Mouse (Mus musculus) ES-E14 (cell line): ENCODE measurements around the gene Plpp7. TPM values are rescaled to one million over a fixed set of nuclear protein-coding genes. Genes with fewer than 3 reads are reported as not detected.

Experiments
- DNase-seq: peaks from one replicate; pipeline ENCODE4 v3.0.0-alpha.2; 2013; ENCODE audit warnings: low read depth, low spot score
- H3K27ac ChIP-seq: 2 replicates; pipeline ENCODE4 v1.5.1; 2012; ENCODE audit warnings: low read depth, mild to moderate bottlenecking, low read length, moderate library complexity, mixed read lengths; ENCODE audit not compliant: poor library complexity, insufficient read depth, severe bottlenecking
- H3K36me3 ChIP-seq: 2 replicates; pipeline ENCODE4 v1.6.1; 2012; ENCODE audit warnings: mild to moderate bottlenecking, low read length, moderate library complexity, mixed read lengths; ENCODE audit not compliant: control insufficient read depth, poor library complexity, insufficient read depth, severe bottlenecking
- H3K4me1 ChIP-seq, 2 experiments: fragments of 150-350 bp in 1 of 2; sonication (generic) in 1 of 2; 2 replicates each; pipeline ENCODE4 v1.6.1; 2012; ENCODE audit warnings: low read length in 2 of 2, mild to moderate bottlenecking in 1 of 2, mixed read lengths in 1 of 2; ENCODE audit not compliant: control insufficient read depth in 2 of 2, insufficient read depth in 2 of 2, poor library complexity in 1 of 2
- H3K4me3 ChIP-seq, 2 experiments: fragments of 150-350 bp in 1 of 2; sonication (generic) in 1 of 2; 2 replicates each; pipeline ENCODE4 v1.5.1; 2012; ENCODE audit warnings: low read length in 2 of 2, low read depth in 1 of 2, mild to moderate bottlenecking in 1 of 2, mixed read lengths in 1 of 2; ENCODE audit not compliant: insufficient read depth in 1 of 2, poor library complexity in 1 of 2, severe bottlenecking in 1 of 2
- H3K9ac ChIP-seq: 2 replicates; pipeline ENCODE4 v1.6.1; 2012; ENCODE audit warnings: low read depth, mild to moderate bottlenecking, low read length, mixed read lengths; ENCODE audit not compliant: poor library complexity, insufficient read depth, severe bottlenecking
- H3K9me3 ChIP-seq: fragments of 150-350 bp; sonication (generic); 2 replicates; pipeline ENCODE4 v1.6.1; 2012; ENCODE audit warnings: low read depth, mild to moderate bottlenecking, low read length; ENCODE audit not compliant: control insufficient read depth, insufficient read depth
- CHD2 ChIP-seq: IDR thresholded peaks from 2 replicates; pipeline ENCODE4 v1.6.1; 2014; ENCODE audit warnings: mild to moderate bottlenecking, low read depth, low read length, inconsistent platforms
- HCFC1 ChIP-seq: IDR thresholded peaks from 2 replicates; pipeline ENCODE4 v1.6.1; 2012; ENCODE audit warnings: low read length, inconsistent platforms, borderline replicate concordance; ENCODE audit not compliant: insufficient read depth
- MAFK ChIP-seq: IDR thresholded peaks from 2 replicates; pipeline ENCODE4 v1.6.1; 2014; ENCODE audit warnings: mild to moderate bottlenecking, low read depth, low read length, inconsistent platforms; ENCODE audit not compliant: insufficient read depth
- ZC3H11A ChIP-seq: IDR thresholded peaks from 2 replicates; pipeline ENCODE4 v1.6.1; 2012; ENCODE audit warnings: low read depth, mild to moderate bottlenecking, inconsistent platforms, low read length, borderline replicate concordance
- ZNF384 ChIP-seq: IDR thresholded peaks from 2 replicates; pipeline ENCODE4 v1.6.1; 2012; ENCODE audit warnings: low read depth, low read length, inconsistent platforms
- in situ Hi-C, 2 experiments: fragments of 600-800 bp; cut with MboI; formaldehyde crosslinking; loops; one replicate each; pipeline ENCODE4 v1.15.1; 2025; ENCODE audit warnings: low sequenced_read_pairs in 2 of 2, inconsistent platforms in 1 of 2; ENCODE audit not compliant: unreplicated experiment in 2 of 2
- total RNA-seq: library from RNA; depleted of rRNA; stranded (reverse); fragments of 300-350 nt; gene quantifications from 2 replicates; pipeline ENCODE4 v1.2.3, GENCODE M21; 2012

The Plpp7 gene
- total RNA-seq, 1 experiment: 1.4 TPM

DNA sequence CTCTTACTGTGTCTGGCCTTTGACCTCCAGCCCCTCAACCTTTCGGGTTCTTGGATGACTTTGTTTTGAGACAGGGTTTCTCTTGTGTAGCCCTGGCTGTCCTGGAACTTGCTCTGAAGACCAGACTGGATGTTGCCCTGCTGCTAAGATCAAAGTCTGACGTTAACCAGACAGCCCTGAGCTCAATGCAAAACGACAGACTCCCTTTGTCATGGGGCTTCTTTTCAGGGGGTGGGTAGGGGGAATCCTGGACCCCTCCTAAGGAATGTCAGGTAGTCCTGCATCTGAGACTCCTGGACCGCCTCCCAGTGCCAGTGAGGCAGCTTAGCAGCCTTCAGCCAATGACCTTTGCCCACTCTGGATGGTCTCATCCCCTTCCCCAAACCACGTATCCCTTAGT, 36.6 kb upstream of the Plpp7 start:
- in situ Hi-C loops: no loop called here
- Histone ChIP-seq H3K4me3 (no peak overlapping the region), H3K4me1 (no peaks in the 10 kb centered on the region), H3K36me3 (no peaks in the 10 kb centered on the region), H3K27ac (no peak overlapping the region), H3K9ac (no peak overlapping the region), H3K9me3 (no peaks in the 10 kb centered on the region)
- DNase-seq: no peak
- TF ChIP-seq CHD2 (no peak), HCFC1 (no peak), MAFK (no peak), ZNF384 (no peak), ZC3H11A (no peak)

DNA sequence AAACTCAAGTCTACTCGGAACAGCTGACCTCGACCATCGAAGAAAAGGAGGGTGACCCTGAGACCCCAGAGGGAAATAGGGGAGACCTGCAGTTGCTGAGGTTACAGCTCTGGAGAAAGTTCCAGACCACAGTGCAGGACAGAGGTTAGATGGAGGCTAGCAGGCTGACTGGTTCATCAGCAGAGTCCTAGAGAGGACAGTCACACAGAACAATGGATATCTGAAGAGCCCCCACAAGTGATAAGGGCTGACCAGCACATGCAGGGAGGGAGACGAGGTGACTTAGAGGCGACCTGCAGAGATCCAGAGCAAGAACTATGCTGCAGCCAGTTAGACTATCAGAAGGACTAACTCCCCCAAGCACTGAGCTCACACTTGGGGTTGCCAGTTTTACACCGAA, 35.7 kb upstream of the Plpp7 start:
- H3K27ac ChIP-seq: no peak overlapping the region
- no peaks in the 10 kb centered on the region for H3K9me3 ChIP-seq
- H3K9ac ChIP-seq: no peak overlapping the region
- H3K4me3 ChIP-seq: no peak overlapping the region
- TF ChIP-seq CHD2 (no peak), ZNF384 (no peak), HCFC1 (no peak), ZC3H11A (no peak), MAFK (no peak)
- DNase-seq: no peak
- no peaks in the 10 kb centered on the region for H3K36me3 ChIP-seq
- in situ Hi-C loops: no loop called here
- H3K4me1 ChIP-seq: no peaks in the 10 kb centered on the region

DNA sequence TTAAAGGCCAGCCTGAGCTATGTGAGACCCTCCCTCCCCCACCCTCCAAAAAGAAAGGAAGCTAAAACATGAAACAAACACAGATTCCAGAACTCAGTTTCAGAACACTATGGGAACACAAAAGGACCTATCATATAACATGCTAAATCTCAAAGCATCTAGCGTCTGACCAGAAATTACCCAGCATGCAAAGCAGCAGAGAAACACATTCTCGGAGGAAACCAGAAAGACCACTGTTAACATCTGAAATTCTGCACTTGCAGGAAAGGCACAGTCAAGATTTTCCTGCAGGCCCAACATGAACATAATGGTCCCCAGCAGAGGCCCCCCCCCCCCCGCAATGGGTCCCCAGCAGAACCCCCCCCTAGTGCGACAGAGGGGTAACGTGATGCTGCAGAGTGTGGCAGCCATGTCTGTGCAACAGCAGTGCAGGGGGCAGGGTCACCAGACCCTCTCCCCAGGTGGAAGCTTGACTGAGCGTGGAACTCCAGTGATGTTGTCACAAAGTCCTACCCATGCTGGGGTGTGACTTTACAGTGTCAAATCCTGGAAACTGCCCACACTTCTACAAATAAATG, 35.0 kb upstream of the Plpp7 start:
- in situ Hi-C loops: no loop called here
- no peaks in the 10 kb centered on the region for H3K4me1 ChIP-seq
- TF ChIP-seq ZNF384 (no peak), CHD2 (no peak), MAFK (no peak), HCFC1 (no peak), ZC3H11A (no peak)
- H3K9ac ChIP-seq: no peak overlapping the region
- no peaks in the 10 kb centered on the region for H3K9me3 ChIP-seq
- H3K36me3 ChIP-seq: no peaks in the 10 kb centered on the region
- no peak overlapping the region for H3K27ac ChIP-seq
- no peak for DNase-seq
- H3K4me3 ChIP-seq: no peak overlapping the region

DNA sequence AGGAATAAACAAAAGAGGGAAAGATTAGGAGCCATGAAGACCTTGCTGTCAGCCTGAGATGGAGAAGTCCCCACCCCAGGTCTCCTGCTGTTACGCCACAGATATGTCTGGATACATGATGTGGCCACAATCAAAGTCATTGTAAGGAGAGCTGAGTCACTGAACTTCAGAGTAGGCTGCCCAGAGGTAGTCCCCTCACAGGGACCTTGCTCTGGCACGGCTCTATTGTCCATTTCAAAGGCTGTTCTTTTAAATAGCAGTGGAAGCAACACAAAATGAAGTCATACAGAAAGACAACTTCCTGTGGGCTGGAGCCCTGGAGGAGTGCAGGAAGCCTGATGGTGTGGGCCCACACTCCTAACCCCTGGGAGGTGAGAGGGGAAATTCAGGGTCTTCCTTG, 34.1 kb upstream of the Plpp7 start:
- no peak overlapping the region for H3K4me3 ChIP-seq
- H3K9me3 ChIP-seq: no peaks in the 10 kb centered on the region
- no peak overlapping the region for H3K27ac ChIP-seq
- no peak overlapping the region for H3K9ac ChIP-seq
- no peaks in the 10 kb centered on the region for H3K4me1 ChIP-seq
- H3K36me3 ChIP-seq: no peaks in the 10 kb centered on the region
- DNase-seq: no peak
- TF ChIP-seq HCFC1 (no peak), CHD2 (no peak), MAFK (no peak), ZC3H11A (no peak)
- in situ Hi-C loops: no loop called here
